ENCODE assay signal across 25 mouse cellular contexts in genomic region chr11:83897569-83897968, GRCm38 (mm10). TPM values are rescaled to one million over a fixed set of nuclear protein-coding genes. Genes with fewer than 3 reads are reported as not detected.
"Had no signal": no experiment of that assay in that cellular context is flagged by ENCODE, and none has a peak within 500 bp of the region (broad histone marks: within the 10 kb centered on the region; RNA-seq: fewer than 3 reads in every experiment).

No protein-coding gene starts in this region.

- H3K4me2 ChIP-seq: heart, embryonic 11.5 days; heart, embryonic 13.5 days; heart, embryonic 15.5 days; hindbrain, embryonic 13.5 days; hindbrain, embryonic 15.5 days; limb, embryonic 13.5 days; limb, embryonic 15.5 days; liver, embryonic 13.5 days; liver, embryonic 15.5 days had no signal

- H3K9ac ChIP-seq: forebrain, postnatal 0 days; heart, embryonic 13.5 days; heart, embryonic 15.5 days; hindbrain, embryonic 13.5 days; hindbrain, embryonic 15.5 days; limb, embryonic 13.5 days; limb, embryonic 15.5 days; liver, embryonic 13.5 days; liver, embryonic 15.5 days had no signal

- ATAC-seq: forebrain, postnatal 0 days; hindbrain, postnatal 0 days had no signal

- H3K27ac ChIP-seq: heart, adult 2 months; heart, embryonic 13.5 days; heart, embryonic 15.5 days; hindbrain, embryonic 13.5 days; hindbrain, embryonic 15.5 days; hindbrain, postnatal 0 days; kidney, postnatal 0 days; limb, embryonic 13.5 days; limb, embryonic 15.5 days; liver, embryonic 13.5 days; liver, embryonic 15.5 days had no signal

- H3K9me3 ChIP-seq: heart, embryonic 13.5 days; heart, embryonic 15.5 days; hindbrain, embryonic 13.5 days; hindbrain, embryonic 15.5 days; limb, embryonic 13.5 days; limb, embryonic 15.5 days; liver, embryonic 13.5 days; liver, embryonic 15.5 days had no signal

- H3K4me3 ChIP-seq: heart, adult 2 months; heart, embryonic 13.5 days; heart, embryonic 15.5 days; hindbrain, embryonic 13.5 days; hindbrain, embryonic 15.5 days; limb, embryonic 13.5 days; limb, embryonic 15.5 days; liver, embryonic 13.5 days; liver, embryonic 15.5 days had no signal

- DNase-seq: forebrain, postnatal 0 days; gastrocnemius, postnatal 14 days; gastrocnemius, postnatal 36 days; heart, adult 11 months; heart, adult 2 months; heart, postnatal 14 days; heart, postnatal 36 days; kidney, adult 18-20 months; kidney, postnatal 14 days; kidney, postnatal 36 days; layer of hippocampus, adult 9-11 months; layer of hippocampus, postnatal 36 days; left cerebral cortex, postnatal 4 days; liver, embryonic 13.5 days had no signal

- H3K27me3 ChIP-seq: heart, embryonic 15.5 days; hindbrain, embryonic 13.5 days; hindbrain, embryonic 15.5 days; limb, embryonic 13.5 days; limb, embryonic 15.5 days; liver, embryonic 13.5 days; liver, embryonic 15.5 days had no signal

- H3K36me3 ChIP-seq: heart, embryonic 13.5 days; heart, embryonic 15.5 days; hindbrain, embryonic 13.5 days; hindbrain, embryonic 15.5 days; limb, embryonic 13.5 days; limb, embryonic 15.5 days; liver, embryonic 13.5 days had no signal

- H3K4me1 ChIP-seq: heart, embryonic 13.5 days; heart, embryonic 15.5 days; hindbrain, embryonic 13.5 days; hindbrain, embryonic 15.5 days; limb, embryonic 13.5 days; limb, embryonic 15.5 days had no signal

RNA-seq across cellular contexts. Expression of gene Hnf1b, which starts 47.7 kb away (rescaled TPM):
- polyA plus RNA-seq: heart, postnatal 0 days; limb, embryonic 13.5 days had no signal
